Comparison of ENCODE assay signal across 20 mouse cellular contexts in the genomic region with DNA sequence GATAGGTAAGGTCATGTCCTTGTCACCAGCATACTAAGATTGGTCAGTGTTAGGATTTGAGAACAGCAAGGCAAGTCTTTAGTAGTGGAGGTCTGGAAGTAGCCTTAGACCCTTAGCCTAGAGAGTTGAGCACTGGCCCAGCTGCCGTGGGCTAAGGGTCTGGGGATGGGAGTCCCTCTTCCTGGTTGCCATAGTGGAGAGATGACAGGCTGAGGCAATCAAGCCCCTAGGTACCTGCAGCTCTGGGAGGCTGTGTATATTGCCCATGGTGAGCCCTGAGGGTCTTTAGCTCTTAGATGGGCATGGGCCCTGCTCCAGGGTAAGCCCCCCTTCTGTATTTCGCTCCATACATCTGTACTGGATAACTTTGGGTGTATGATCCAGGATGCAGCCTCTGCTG.
DNase-seq lines count a peak whose midpoint lies in the region; TF ChIP-seq lines count a peak whose summit lies in the region.
"Had no signal": no experiment of that assay in that cellular context is flagged by ENCODE, and none has a peak within 500 bp of the region (broad histone marks: within the 10 kb centered on the region; RNA-seq: fewer than 3 reads in every experiment).

No protein-coding gene starts in this region.

- DNase-seq in heart, adult 11 months: peak; percentile 82
- no peak for DNase-seq in heart, adult 9 months (ENCODE audit: low spot score in 2 of 2)
- no peak for DNase-seq in spleen, postnatal 14 days (ENCODE audit: low spot score in 2 of 2)
- DNase-seq: adrenal gland, adult 2 months; adrenal gland, postnatal 10 days; adrenal gland, postnatal 25 days; cerebellum, adult 11 months; cerebellum, adult 18-20 months; cerebellum, adult 8-10 months; cerebellum, adult 9-11 months; cerebellum, postnatal 14 days; cerebellum, postnatal 36 days; embryo, embryonic 11 days had no signal

- no peak overlapping the region for H3ac ChIP-seq in myocyte (ENCODE audit: control insufficient read depth, insufficient read length)

- H3K27ac ChIP-seq in macrophage: peak overlapping the region; percentile 42
- H3K27ac ChIP-seq: embryonic facial prominence, embryonic 12.5 days; embryonic facial prominence, embryonic 15.5 days; forebrain, embryonic 10.5 days; forebrain, embryonic 12.5 days had no signal

- H3K36me3 ChIP-seq in macrophage (ENCODE audit: inconsistent target) (no peaks in the 10 kb centered on the region), myocyte (ENCODE audit: control insufficient read depth, insufficient read depth) (no peaks in the 10 kb centered on the region)

- no peaks in the 10 kb centered on the region for H3K79me2 ChIP-seq in macrophage (ENCODE audit: inconsistent target)
- H3K79me2 ChIP-seq in myocyte (ENCODE audit: control insufficient read depth, insufficient read depth): no peaks in the 10 kb centered on the region

- 94% methylated on average over 2 of the region's 2 CpGs for WGBS in macrophage (ENCODE audit: missing documents)

- H3K4me2 ChIP-seq in myocyte (ENCODE audit: low read depth): peak overlapping the region; percentile 49
- H3K4me2 ChIP-seq: embryonic facial prominence, embryonic 12.5 days; embryonic facial prominence, embryonic 15.5 days; forebrain, embryonic 12.5 days had no signal

- no peak for TF ChIP-seq POLR2A in myocyte (IDR thresholded peaks at IDR 0.05; ENCODE audit: insufficient read length, low read depth)

- H3K4me3 ChIP-seq in macrophage (ENCODE audit: inconsistent target) (no peak overlapping the region), myocyte (no peak overlapping the region)
- H3K4me3 ChIP-seq: embryonic facial prominence, embryonic 12.5 days; embryonic facial prominence, embryonic 15.5 days; erythroblast, embryonic 14.5 days; forebrain, embryonic 10.5 days; forebrain, embryonic 12.5 days had no signal

- H3K27me3 ChIP-seq in myocyte (ENCODE audit: control insufficient read depth, insufficient read depth, insufficient read length): no peaks in the 10 kb centered on the region
- H3K27me3 ChIP-seq: embryonic facial prominence, embryonic 12.5 days; embryonic facial prominence, embryonic 15.5 days; forebrain, embryonic 12.5 days had no signal

TF ChIP-seq in myocyte, 11 proteins besides CTCF, POLR2A, EP300 and RAD21:
- no peak for TF ChIP-seq CEBPB (IDR thresholded peaks at IDR 0.05; ENCODE audit: insufficient read depth, poor library complexity, severe bottlenecking)
